Mouse (Mus musculus): ENCODE results near the gene Nek10. TPM values are rescaled to one million over a fixed set of nuclear protein-coding genes. Genes with fewer than 3 reads are reported as not detected.

Nek10 gene
- polyA plus RNA-seq, 1 experiment = 0.01 TPM

- Histone ChIP-seq H3K4me3 (ENCODE audit: extremely low read depth, insufficient read depth, insufficient read length) (no peak overlapping the region), H3K27ac (ENCODE audit: insufficient read depth, low read length) (no peak overlapping the region), H3K36me3 (ENCODE audit: control insufficient read depth, insufficient read depth, low read length) (no peaks in the 10 kb centered on the region), H3K4me1 (ENCODE audit: control insufficient read depth, insufficient read depth, insufficient read length) (no peaks in the 10 kb centered on the region), H3K27me3 (ENCODE audit: control insufficient read depth, insufficient read depth, low read length) (no peaks in the 10 kb centered on the region)
- no peak for TF ChIP-seq CTCF (IDR thresholded peaks at IDR 0.05; ENCODE audit: extremely low read depth, insufficient read depth, insufficient read length, insufficient replicate concordance)
- no peak for TF ChIP-seq POLR2A (IDR thresholded peaks at IDR 0.05; ENCODE audit: low read depth, low read length)
- 83% methylated on average over 4 of the region's 4 CpGs for WGBS
- DNase-seq (ENCODE audit: low read depth in 1 of 2, low spot score in 2 of 2) = no peak
These were observed 34.4 kb downstream of the Nek10 start for GRCm38 (mm10) chr14:14837627-14838026.

- no peaks in the 10 kb centered on the region for H3K36me3 ChIP-seq (ENCODE audit: control insufficient read depth, insufficient read depth, low read length)
- no peak for TF ChIP-seq CTCF (IDR thresholded peaks at IDR 0.05; ENCODE audit: extremely low read depth, insufficient read depth, insufficient read length, insufficient replicate concordance)
- TF ChIP-seq POLR2A (IDR thresholded peaks at IDR 0.05; ENCODE audit: low read depth, low read length) = no peak
- no peaks in the 10 kb centered on the region for H3K4me1 ChIP-seq (ENCODE audit: control insufficient read depth, insufficient read depth, insufficient read length)
- H3K4me3 ChIP-seq (ENCODE audit: extremely low read depth, insufficient read depth, insufficient read length) = no peak overlapping the region
- no peak for DNase-seq (ENCODE audit: low read depth in 1 of 2, low spot score in 2 of 2)
- H3K27me3 ChIP-seq (ENCODE audit: control insufficient read depth, insufficient read depth, low read length) = no peaks in the 10 kb centered on the region
- no peak overlapping the region for H3K27ac ChIP-seq (ENCODE audit: insufficient read depth, low read length)
- WGBS = 76% methylated on average over 1 of the region's 1 CpGs
These were observed 34.9 kb downstream of the Nek10 start for GRCm38 (mm10) chr14:14838109-14838508.

- WGBS = 84% methylated on average over 8 of the region's 8 CpGs
- no peak overlapping the region for H3K27ac ChIP-seq (ENCODE audit: insufficient read depth, low read length)
- no peaks in the 10 kb centered on the region for H3K4me1 ChIP-seq (ENCODE audit: control insufficient read depth, insufficient read depth, insufficient read length)
- TF ChIP-seq POLR2A (IDR thresholded peaks at IDR 0.05; ENCODE audit: low read depth, low read length) (no peak), CTCF (IDR thresholded peaks at IDR 0.05; ENCODE audit: extremely low read depth, insufficient read depth, insufficient read length, insufficient replicate concordance) (no peak)
- no peaks in the 10 kb centered on the region for H3K36me3 ChIP-seq (ENCODE audit: control insufficient read depth, insufficient read depth, low read length)
- no peak for DNase-seq (ENCODE audit: low read depth in 1 of 2, low spot score in 2 of 2)
- no peaks in the 10 kb centered on the region for H3K27me3 ChIP-seq (ENCODE audit: control insufficient read depth, insufficient read depth, low read length)
- no peak overlapping the region for H3K4me3 ChIP-seq (ENCODE audit: extremely low read depth, insufficient read depth, insufficient read length)
These were observed 39.7 kb downstream of the Nek10 start for GRCm38 (mm10) chr14:14842734-14843530.

GRCm38 (mm10) chr14:14852838-14853237 is 49.6 kb downstream of the Nek10 start:
- TF ChIP-seq POLR2A (IDR thresholded peaks at IDR 0.05; ENCODE audit: low read depth, low read length) = no peak
- no peak for TF ChIP-seq CTCF (IDR thresholded peaks at IDR 0.05; ENCODE audit: extremely low read depth, insufficient read depth, insufficient read length, insufficient replicate concordance)
- DNase-seq (ENCODE audit: low read depth in 1 of 2, low spot score in 2 of 2) = no peak
- H3K27me3 ChIP-seq (ENCODE audit: control insufficient read depth, insufficient read depth, low read length) = no peaks in the 10 kb centered on the region
- no peak overlapping the region for H3K27ac ChIP-seq (ENCODE audit: insufficient read depth, low read length)
- H3K4me3 ChIP-seq (ENCODE audit: extremely low read depth, insufficient read depth, insufficient read length) = no peak overlapping the region
- no peaks in the 10 kb centered on the region for H3K36me3 ChIP-seq (ENCODE audit: control insufficient read depth, insufficient read depth, low read length)
- WGBS = 37% methylated on average over 3 of the region's 3 CpGs
- H3K4me1 ChIP-seq (ENCODE audit: control insufficient read depth, insufficient read depth, insufficient read length) = no peaks in the 10 kb centered on the region

- DNase-seq (ENCODE audit: low read depth in 1 of 2, low spot score in 2 of 2) = no peak
- Histone ChIP-seq H3K27ac (ENCODE audit: insufficient read depth, low read length) (no peak overlapping the region), H3K36me3 (ENCODE audit: control insufficient read depth, insufficient read depth, low read length) (no peaks in the 10 kb centered on the region), H3K4me1 (ENCODE audit: control insufficient read depth, insufficient read depth, insufficient read length) (no peaks in the 10 kb centered on the region), H3K4me3 (ENCODE audit: extremely low read depth, insufficient read depth, insufficient read length) (no peak overlapping the region), H3K27me3 (ENCODE audit: control insufficient read depth, insufficient read depth, low read length) (no peaks in the 10 kb centered on the region)
- 67% methylated on average over 3 of the region's 3 CpGs for WGBS
- no peak for TF ChIP-seq CTCF (IDR thresholded peaks at IDR 0.05; ENCODE audit: extremely low read depth, insufficient read depth, insufficient read length, insufficient replicate concordance)
- no peak for TF ChIP-seq POLR2A (IDR thresholded peaks at IDR 0.05; ENCODE audit: low read depth, low read length)
These were observed 57.1 kb downstream of the Nek10 start for GRCm38 (mm10) chr14:14860331-14860730.

GRCm38 (mm10) chr14:14863690-14864356 is 60.6 kb downstream of the Nek10 start:
- Histone ChIP-seq H3K27me3 (ENCODE audit: control insufficient read depth, insufficient read depth, low read length) (no peaks in the 10 kb centered on the region), H3K4me3 (ENCODE audit: extremely low read depth, insufficient read depth, insufficient read length) (no peak overlapping the region), H3K27ac (ENCODE audit: insufficient read depth, low read length) (no peak overlapping the region), H3K36me3 (ENCODE audit: control insufficient read depth, insufficient read depth, low read length) (no peaks in the 10 kb centered on the region), H3K4me1 (ENCODE audit: control insufficient read depth, insufficient read depth, insufficient read length) (no peaks in the 10 kb centered on the region)
- peak; percentile 53 to 57 for DNase-seq (ENCODE audit: low read depth in 1 of 2, low spot score in 2 of 2)
- WGBS = 29% methylated on average over 7 of the region's 7 CpGs
- no peak for TF ChIP-seq POLR2A (IDR thresholded peaks at IDR 0.05; ENCODE audit: low read depth, low read length)
- TF ChIP-seq CTCF (IDR thresholded peaks at IDR 0.05; ENCODE audit: extremely low read depth, insufficient read depth, insufficient read length, insufficient replicate concordance) = peak; percentile 69; the same call in 1 of the 2 replicates

DNA sequence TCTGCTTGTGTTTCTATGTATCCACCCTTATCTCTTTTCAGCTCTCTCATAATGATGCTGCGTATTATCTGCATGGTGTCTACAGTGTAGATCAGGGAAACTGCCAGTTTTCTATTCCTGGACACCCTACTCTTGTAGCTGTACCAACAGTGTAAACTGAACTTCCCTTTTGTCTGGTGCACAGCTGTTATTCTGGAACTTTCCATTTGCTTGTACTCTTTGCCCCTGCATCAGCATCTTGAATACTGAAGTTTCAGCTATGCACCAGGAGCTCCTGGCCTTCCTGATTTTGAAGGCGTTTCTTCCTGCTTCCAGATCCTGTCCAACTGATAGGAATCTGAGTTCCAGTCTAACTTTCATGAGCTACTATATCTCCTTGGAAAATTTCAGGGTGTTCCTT is 66.0 kb downstream of the Nek10 start:
- Histone ChIP-seq H3K4me3 (ENCODE audit: extremely low read depth, insufficient read depth, insufficient read length) (no peak overlapping the region), H3K36me3 (ENCODE audit: control insufficient read depth, insufficient read depth, low read length) (no peaks in the 10 kb centered on the region), H3K27ac (ENCODE audit: insufficient read depth, low read length) (no peak overlapping the region), H3K27me3 (ENCODE audit: control insufficient read depth, insufficient read depth, low read length) (no peaks in the 10 kb centered on the region), H3K4me1 (ENCODE audit: control insufficient read depth, insufficient read depth, insufficient read length) (peaks cover 8% of the 10 kb centered on the region; the same call in 1 of the 2 replicates)
- no peak for DNase-seq (ENCODE audit: low read depth in 1 of 2, low spot score in 2 of 2)
- no peak for TF ChIP-seq POLR2A (IDR thresholded peaks at IDR 0.05; ENCODE audit: low read depth, low read length)
- no peak for TF ChIP-seq CTCF (IDR thresholded peaks at IDR 0.05; ENCODE audit: extremely low read depth, insufficient read depth, insufficient read length, insufficient replicate concordance)
- WGBS = 45% methylated on average over 2 of the region's 2 CpGs
